Mouse (Mus musculus): ENCODE measurements around the gene Brwd1.

GRCm38 (mm10) chr16:96034473-96034872, 47.9 kb downstream of the Brwd1 start:
- TF ChIP-seq POLR2A (IDR thresholded peaks at IDR 0.05; ENCODE audit: control insufficient read depth, extremely low read depth, insufficient read depth, low read length, poor library complexity) (no peak), CTCF (IDR thresholded peaks at IDR 0.05; ENCODE audit: borderline replicate concordance, control insufficient read depth, extremely low read depth, insufficient read depth, low read length, poor library complexity) (no peak)

Measured in thymus, adult 2 months (tissue).